Mouse (Mus musculus) gastrocnemius, postnatal 25 days (tissue): ENCODE measurements around the gene Dtx4. TPM values are rescaled to one million over a fixed set of nuclear protein-coding genes. Genes with fewer than 3 reads are reported as not detected.
"Not testable (repeated sequence)": the region's sequence is repeated elsewhere in the genome, so short reads cannot be mapped to it uniquely, and the experiment has no call there.

Source experiments
- DNase-seq: peaks from one replicate; pipeline ENCODE4 v3.0.0; 2022
- long read RNA-seq, 2 experiments: library from polyadenylated mRNA; stranded (forward); transcript quantifications; one replicate each; pipeline ENCODE4 v2.0.0; 2021
- total RNA-seq, 2 experiments: library from RNA; stranded (reverse); gene quantifications; 1 replicate in 1 of 2; 2 replicates in 1 of 2; pipeline ENCODE4 v1.2.3; 2021

Dtx4 gene
- 1 to 10 TPM; 6.2 to 6.7 TPM for total RNA-seq
- long read RNA-seq, experiment 1, full-length matches to known transcripts, result 1 of 4 reads
- long read RNA-seq, experiment 1, partial matches to known transcripts, result 1 of 4 reads
- long read RNA-seq, experiment 1, other reads (novel, unspliced or antisense), result 2 of 4 reads
- long read RNA-seq, experiment 2, partial matches to known transcripts, result 1 of 3 reads
- long read RNA-seq, experiment 2, other reads (novel, unspliced or antisense), result 2 of 3 reads

DNA sequence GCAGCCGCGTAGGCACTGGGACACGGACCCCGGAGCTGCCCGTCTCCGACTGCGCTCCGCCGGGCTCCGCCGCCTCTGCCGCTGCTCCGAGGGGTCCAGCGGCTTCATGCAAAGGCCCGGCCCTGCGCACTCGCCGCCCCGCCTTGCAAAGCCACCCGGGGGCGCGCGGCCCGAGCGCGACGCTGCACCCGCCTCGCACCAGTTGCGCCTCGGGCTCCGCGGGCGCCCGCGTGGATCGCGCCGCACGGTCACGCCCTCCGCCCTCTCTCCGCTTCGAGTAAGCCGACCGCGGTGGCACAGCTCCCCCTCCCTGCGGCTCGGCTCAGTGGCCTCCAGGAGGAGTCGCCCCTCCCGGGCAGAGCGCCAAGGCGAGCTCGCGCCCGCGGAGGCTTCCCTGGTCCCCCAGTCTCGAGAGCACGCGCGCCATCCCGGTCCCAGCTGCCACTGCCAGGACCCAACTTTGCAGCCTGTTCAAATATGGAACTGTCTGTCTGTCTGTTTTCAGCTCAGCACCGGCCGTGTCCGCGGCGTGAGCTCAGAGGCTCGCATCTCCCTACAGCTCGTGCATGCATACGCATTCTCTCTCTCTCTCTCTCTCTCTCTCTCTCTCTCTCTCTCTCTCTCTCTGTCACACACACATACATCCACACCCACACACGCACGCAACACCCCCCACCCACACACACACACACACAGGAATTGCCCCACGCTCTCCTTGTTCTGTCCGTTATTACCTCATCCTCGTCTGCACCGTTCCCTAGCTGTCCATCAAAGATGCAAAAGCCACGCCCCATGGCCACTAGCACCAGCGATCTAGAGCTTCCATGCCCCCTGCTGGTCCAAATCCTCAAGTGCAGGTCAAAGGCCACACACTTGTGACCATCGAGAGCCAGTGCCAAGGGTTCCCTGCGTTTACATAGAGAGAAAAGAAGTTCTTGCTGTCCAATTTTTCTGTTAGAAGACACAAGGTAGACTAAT is at the start of gene Dtx4:
TSS of gene Dtx4 (minus strand) at position 85 of the 978 bp plus-strand sequence.
- peak; percentile 83 for DNase-seq

- DNase-seq, result no peak
These were observed 49.0 kb upstream of the Dtx4 start for GRCm38 (mm10) chr19:12550005-12550942.

- no peak for DNase-seq
These were observed 47.9 kb upstream of the Dtx4 start for GRCm38 (mm10) chr19:12549166-12549565.

- DNase-seq, result not testable (repeated sequence)
These were observed 44.2 kb upstream of the Dtx4 start, which contains the start of gene Fam111a for GRCm38 (mm10) chr19:12545440-12545839. Gene Fam111a (plus strand): TSS chr19:12545740.

- DNase-seq, result no peak
These were observed 40.4 kb upstream of the Dtx4 start for GRCm38 (mm10) chr19:12541644-12542043.

DNA sequence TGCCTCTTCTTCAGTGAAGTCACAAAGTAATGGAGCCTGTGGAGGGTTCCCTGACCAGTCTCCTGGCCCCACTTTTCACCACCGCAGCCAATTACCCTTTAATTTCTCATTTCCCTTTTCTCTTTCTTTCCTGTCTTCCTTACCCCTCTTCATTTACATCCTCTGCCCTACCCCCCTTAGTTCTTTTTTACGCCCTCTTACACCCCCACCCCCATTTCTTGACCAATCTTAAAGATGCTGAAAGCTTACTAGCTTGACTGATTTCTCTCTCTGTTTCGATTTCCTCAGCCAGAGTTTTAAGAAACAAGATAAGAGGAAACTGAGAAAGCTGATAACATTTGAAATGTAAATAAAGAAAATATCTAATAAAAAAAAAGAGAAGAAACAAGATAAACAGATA is 39.5 kb upstream of the Dtx4 start:
- DNase-seq, result no peak

- DNase-seq, result no peak
These were observed 38.7 kb upstream of the Dtx4 start for GRCm38 (mm10) chr19:12539975-12540374.

GRCm38 (mm10) chr19:12537168-12537567 is 35.9 kb upstream of the Dtx4 start:
- no peak for DNase-seq

- DNase-seq, result no peak
These were observed 22.1 kb upstream of the Dtx4 start for GRCm38 (mm10) chr19:12523377-12523776.

DNA sequence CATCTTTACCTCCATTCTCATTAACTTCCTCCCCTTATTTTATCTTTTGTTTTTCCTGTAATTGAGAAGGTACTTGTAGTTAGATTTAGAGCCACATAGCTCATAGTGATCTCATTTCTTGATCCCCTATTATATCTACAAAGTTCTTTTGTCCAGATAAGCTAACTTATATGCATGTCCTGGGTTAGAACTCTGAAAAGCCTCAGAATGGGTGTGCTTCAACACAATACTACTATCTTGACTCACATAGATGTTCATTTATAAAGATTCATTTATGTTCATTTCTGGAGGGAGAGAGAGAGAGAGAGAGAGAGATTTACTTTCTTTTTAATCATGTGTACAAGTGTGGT is 17.3 kb upstream of the Dtx4 start:
- no peak for DNase-seq

GRCm38 (mm10) chr19:12517671-12518540 is 16.7 kb upstream of the Dtx4 start:
- DNase-seq, result peak; percentile 28

GRCm38 (mm10) chr19:12514621-12515020 is 13.4 kb upstream of the Dtx4 start:
- DNase-seq, result no peak

DNA sequence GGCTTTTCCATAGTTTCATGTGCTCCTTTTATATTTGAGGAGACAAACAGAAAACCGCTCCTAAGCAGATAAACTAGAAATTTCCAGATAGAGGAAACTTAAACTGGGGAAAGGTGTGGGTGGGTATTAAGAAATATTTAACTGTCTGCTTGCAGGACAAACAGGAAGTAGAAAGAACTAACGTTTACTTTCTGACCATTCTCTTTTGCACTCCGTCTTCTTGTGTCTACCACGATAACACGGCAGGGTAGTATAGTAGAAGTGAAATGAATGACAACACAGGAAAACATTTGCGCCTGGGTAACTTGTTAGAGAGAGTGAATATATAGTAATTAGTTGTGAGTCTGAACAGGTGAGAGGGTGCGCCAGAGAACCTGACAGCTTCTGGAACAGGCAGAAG is 1.5 kb upstream of the Dtx4 start:
- DNase-seq, result no peak

- DNase-seq, result no peak
These were observed 358 bp downstream of the Dtx4 start for GRCm38 (mm10) chr19:12500881-12501311.

DNA sequence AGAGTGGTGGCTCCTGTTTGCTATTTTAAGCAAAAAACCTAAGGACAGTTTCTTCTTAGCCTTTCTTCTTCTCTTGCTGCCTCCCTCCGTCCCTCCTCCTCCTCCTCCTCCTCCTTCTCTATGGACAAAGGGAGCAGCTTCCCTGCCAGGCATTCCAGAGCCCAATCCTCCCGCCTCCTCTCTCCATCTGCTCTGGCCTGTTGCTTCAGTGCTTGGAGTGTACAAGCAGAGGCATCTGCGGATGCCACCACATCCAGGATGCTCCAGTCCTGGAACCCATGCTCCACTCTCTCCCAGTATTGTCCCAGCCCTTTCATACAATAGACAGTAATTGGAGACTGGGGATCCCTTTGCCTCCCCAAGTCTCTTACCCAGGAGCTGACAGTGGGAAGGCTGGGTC is 1.1 kb downstream of the Dtx4 start:
- peak; percentile 67 for DNase-seq

DNA sequence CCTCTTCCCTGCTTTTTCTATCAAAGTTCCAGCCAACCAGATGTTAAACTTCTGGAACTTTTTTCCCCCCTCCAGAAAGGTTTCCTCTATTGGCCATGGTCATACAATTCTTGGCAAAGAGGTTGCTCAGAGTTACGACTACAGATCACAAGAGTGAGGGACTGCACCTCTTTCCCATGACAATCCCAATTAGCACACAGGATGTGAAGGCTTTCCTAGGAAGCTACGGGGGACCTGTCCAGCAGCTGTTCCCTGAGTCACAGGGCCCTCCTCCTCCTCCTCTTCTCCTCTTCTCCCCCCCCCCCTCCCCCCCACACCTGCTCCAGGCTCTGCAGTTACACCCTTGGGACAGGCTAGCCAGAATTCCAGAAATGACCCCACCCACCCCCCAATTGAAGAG is 1.8 kb downstream of the Dtx4 start:
- no peak for DNase-seq

- DNase-seq, result no peak
These were observed 2.3 kb downstream of the Dtx4 start for GRCm38 (mm10) chr19:12498941-12499340.

DNA sequence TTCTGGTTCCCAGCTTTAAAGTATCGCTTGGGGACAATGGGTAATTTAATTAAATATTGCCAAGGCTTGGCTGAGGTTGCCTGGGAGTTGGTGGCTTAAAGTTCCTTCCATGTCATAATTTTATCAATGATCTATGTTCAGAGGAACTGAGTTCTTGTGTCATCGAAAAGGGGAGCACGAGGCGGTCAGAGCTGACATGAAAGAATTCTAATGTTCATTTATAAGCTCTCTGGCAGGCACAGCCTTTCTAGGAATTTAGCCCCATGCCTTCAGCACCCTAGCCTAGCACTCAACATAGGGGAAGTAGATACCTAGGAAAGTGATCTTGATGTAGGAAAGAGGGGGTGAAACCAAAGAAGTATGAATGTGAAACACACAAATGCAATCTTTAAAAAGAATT is 2.9 kb downstream of the Dtx4 start:
- DNase-seq, result no peak

- no peak for DNase-seq
These were observed 3.3 kb downstream of the Dtx4 start for GRCm38 (mm10) chr19:12497909-12498308.

- peak; percentile 5 for DNase-seq
These were observed 5.0 kb downstream of the Dtx4 start for GRCm38 (mm10) chr19:12496241-12496640.

DNA sequence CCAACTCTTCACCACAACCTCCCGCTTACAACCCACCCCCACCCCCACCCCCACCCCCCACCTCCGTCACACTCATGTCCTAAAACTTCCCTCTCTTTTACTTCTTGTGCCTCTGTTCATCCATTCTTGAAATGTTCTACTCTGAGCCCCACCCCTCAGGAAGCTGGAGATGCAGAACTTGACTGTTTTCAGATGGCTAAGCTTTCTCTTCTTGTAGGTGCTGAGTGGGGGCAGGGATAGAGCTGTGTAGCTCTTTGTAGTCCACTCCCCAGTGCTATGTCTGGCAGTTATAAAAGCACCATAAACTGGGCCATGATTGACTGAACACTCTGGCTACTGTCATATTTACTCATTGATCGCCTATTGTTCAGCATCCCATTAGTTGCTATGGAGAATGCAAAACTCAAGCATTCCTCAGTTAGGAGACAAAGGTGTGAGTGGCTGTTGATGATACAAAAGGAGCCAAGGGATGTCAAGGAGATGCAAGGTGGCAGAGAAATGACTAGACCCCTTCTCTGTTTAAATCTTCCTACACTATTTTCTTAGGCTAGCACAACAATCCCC is 6.2 kb downstream of the Dtx4 start:
- no peak for DNase-seq
